Mouse (Mus musculus): Measurements from ENCODE around the gene St6gal1. TPM values are rescaled to one million over a fixed set of nuclear protein-coding genes. Genes with fewer than 3 reads are reported as not detected.

Gene St6gal1
- polyA plus RNA-seq, 1 experiment from 2014 or later: 25.9 TPM

Other genes with a start within 250 kb of the St6gal1 start
- gene Kng2, start 195.3 kb upstream of the St6gal1 start, polyA plus RNA-seq (2015; fragmentation: Nextera tagmentation; extraction: Ambion mirVana): 23.5 and 29.9 TPM in 2 replicates
- gene Kng1, start 166.9 kb upstream of the St6gal1 start, polyA plus RNA-seq (2015; fragmentation: Nextera tagmentation; extraction: Ambion mirVana): 2.4 and 3.6 TPM in 2 replicates
- gene Eif4a2, start 117.3 kb upstream of the St6gal1 start, polyA plus RNA-seq (2015; fragmentation: Nextera tagmentation; extraction: Ambion mirVana): 235 and 238 TPM in 2 replicates
- 117 and 120 TPM in 2 replicates for gene Rfc4, start 97.0 kb upstream of the St6gal1 start, polyA plus RNA-seq (2015; fragmentation: Nextera tagmentation; extraction: Ambion mirVana)
- 0.21 TPM in 1 of 2 replicates, not detected in the other for gene Adipoq, start 78.2 kb upstream of the St6gal1 start, polyA plus RNA-seq (2015; fragmentation: Nextera tagmentation; extraction: Ambion mirVana)
- gene Rtp1, start 204.4 kb downstream of the St6gal1 start, polyA plus RNA-seq (2015; fragmentation: Nextera tagmentation; extraction: Ambion mirVana): 0.05 TPM in 1 of 2 replicates, not detected in the other